Comparison of ENCODE assay signal across 26 mouse cellular contexts in the genomic region with DNA sequence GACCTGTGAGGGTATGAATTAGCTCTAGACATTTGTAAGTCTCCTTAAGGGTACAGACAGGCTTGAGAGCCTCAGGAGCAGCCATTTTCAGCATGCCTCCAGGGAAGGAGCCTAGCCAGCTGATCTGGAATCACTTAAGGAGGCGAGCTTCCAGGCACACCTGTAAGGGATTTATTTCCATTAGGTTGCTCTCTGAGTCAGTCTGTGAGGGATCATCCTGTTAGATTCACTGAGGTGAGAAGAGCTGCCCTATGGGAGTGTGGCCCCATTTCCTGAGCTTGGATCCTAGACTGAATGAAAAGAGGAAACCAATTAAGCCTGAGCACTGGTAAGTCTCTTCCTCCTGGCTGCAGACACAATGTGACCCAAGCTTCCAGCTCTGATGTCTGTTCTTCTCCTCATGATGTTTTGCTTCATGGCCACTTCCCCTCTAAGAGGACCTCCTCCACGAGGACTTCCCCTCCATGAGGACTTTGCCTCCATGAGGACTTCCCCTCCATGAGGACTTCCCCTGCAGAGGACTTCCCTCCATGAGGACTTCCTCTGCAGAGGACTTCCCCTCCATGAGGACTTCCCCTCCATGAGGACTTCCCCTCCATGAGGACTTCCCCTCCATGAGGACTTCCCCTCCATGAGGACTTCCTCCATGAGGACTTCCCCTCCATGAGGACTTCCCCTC. TPM values are rescaled to one million over a fixed set of nuclear protein-coding genes. Genes with fewer than 3 reads are reported as not detected.
A peak's percentile ranks its signal among the peaks of the same experiment; 100 is the strongest.
DNase-seq lines count a peak whose midpoint lies in the region; TF ChIP-seq lines count a peak whose summit lies in the region.
"Had no signal": no experiment of that assay in that cellular context is flagged by ENCODE, and none has a peak within 500 bp of the region (broad histone marks: within the 10 kb centered on the region; RNA-seq: fewer than 3 reads in every experiment).

No protein-coding gene starts in this region.

- no peak overlapping the region for H3K27ac ChIP-seq in heart, embryonic 10.5 days
- H3K27ac ChIP-seq in bone marrow, adult 2 months (ENCODE audit: control insufficient read depth, insufficient read depth, low read depth, low read length, poor library complexity) = peak overlapping the region; percentile 0; the same call in 1 of the 2 replicates
- 0 out of 2 replicates have a peak overlapping the region, but pooled peaks have one; percentile 12 for H3K27ac ChIP-seq in macrophage
- H3K27ac ChIP-seq in hindbrain, embryonic 10.5 days = no peak overlapping the region
- H3K27ac ChIP-seq: hindbrain, embryonic 15.5 days; intestine, embryonic 15.5 days; kidney, postnatal 0 days; liver, embryonic 15.5 days; midbrain, embryonic 13.5 days; stomach, postnatal 0 days had no signal

- TF ChIP-seq CTCF in bone marrow, adult 2 months (IDR thresholded peaks at IDR 0.05; ENCODE audit: control insufficient read depth, insufficient read depth, low read length) = no peak

- TF ChIP-seq POLR2A in bone marrow, adult 2 months (IDR thresholded peaks at IDR 0.05; ENCODE audit: borderline replicate concordance, control insufficient read depth, low read depth, low read length) = no peak

- no peaks in the 10 kb centered on the region for H3K36me3 ChIP-seq in heart, embryonic 10.5 days
- H3K36me3 ChIP-seq in macrophage (ENCODE audit: inconsistent target) = no peaks in the 10 kb centered on the region
- H3K36me3 ChIP-seq in splenic B cell, adult 2 months (ENCODE audit: control insufficient read depth, insufficient read depth, low read length, poor library complexity, severe bottlenecking) = no peaks in the 10 kb centered on the region
- no peaks in the 10 kb centered on the region for H3K36me3 ChIP-seq in hindbrain, embryonic 10.5 days
- H3K36me3 ChIP-seq: heart, embryonic 12.5 days; hindbrain, embryonic 15.5 days; intestine, embryonic 15.5 days; liver, embryonic 15.5 days; midbrain, embryonic 13.5 days had no signal

- H3K4me3 ChIP-seq in heart, embryonic 10.5 days = no peak overlapping the region
- no peak overlapping the region for H3K4me3 ChIP-seq in bone marrow, adult 2 months (replicated peaks; ENCODE audit: control insufficient read depth, low read depth, low read length)
- H3K4me3 ChIP-seq in macrophage (ENCODE audit: inconsistent target) = no peak overlapping the region
- H3K4me3 ChIP-seq in hindbrain, embryonic 10.5 days = no peak overlapping the region
- H3K4me3 ChIP-seq: heart, embryonic 12.5 days; hindbrain, embryonic 15.5 days; intestine, embryonic 15.5 days; liver, embryonic 15.5 days; midbrain, embryonic 13.5 days had no signal

- no peaks in the 10 kb centered on the region for H3K4me1 ChIP-seq in heart, embryonic 10.5 days
- no peaks in the 10 kb centered on the region; the same call in 1 of the 2 replicates for H3K4me1 ChIP-seq in bone marrow, adult 2 months (ENCODE audit: control insufficient read depth, insufficient read depth, low read length)
- H3K4me1 ChIP-seq in hindbrain, embryonic 10.5 days (replicated peaks) = no peaks in the 10 kb centered on the region
- H3K4me1 ChIP-seq: heart, embryonic 12.5 days; hindbrain, embryonic 15.5 days; intestine, embryonic 15.5 days; liver, embryonic 15.5 days; midbrain, embryonic 13.5 days had no signal

- no peaks in the 10 kb centered on the region for H3K9me3 ChIP-seq in heart, embryonic 10.5 days
- 0 out of 2 replicates have a peak, but pooled peaks cover 2% of the 10 kb centered on the region for H3K9me3 ChIP-seq in hindbrain, embryonic 10.5 days
- H3K9me3 ChIP-seq: hindbrain, embryonic 15.5 days; intestine, embryonic 15.5 days; liver, embryonic 15.5 days; midbrain, embryonic 13.5 days had no signal

- H3K27me3 ChIP-seq in heart, embryonic 10.5 days (ENCODE audit: insufficient read depth, poor library complexity, severe bottlenecking) = no peaks in the 10 kb centered on the region
- no peaks in the 10 kb centered on the region for H3K27me3 ChIP-seq in splenic B cell, adult 2 months (ENCODE audit: control insufficient read depth, insufficient read depth, low read length, poor library complexity, severe bottlenecking)
- no peaks in the 10 kb centered on the region for H3K27me3 ChIP-seq in hindbrain, embryonic 10.5 days (ENCODE audit: insufficient read depth, poor library complexity, severe bottlenecking)
- H3K27me3 ChIP-seq: heart, embryonic 12.5 days; hindbrain, embryonic 15.5 days; intestine, embryonic 15.5 days; liver, embryonic 15.5 days; midbrain, embryonic 13.5 days had no signal

- no peaks in the 10 kb centered on the region for H3K79me2 ChIP-seq in macrophage (ENCODE audit: inconsistent target)

- DNase-seq in heart, adult 11 months = peak; percentile 73
- DNase-seq in heart, embryonic 10.5 days (ENCODE audit: low spot score) = no peak
- DNase-seq in splenic B cell, adult 2 months (ENCODE audit: low read depth, low spot score) = peak; percentile 78
- DNase-seq in hindbrain, embryonic 10.5 days (ENCODE audit: low spot score) = no peak
- DNase-seq in adrenal gland, adult (ENCODE audit: inconsistent age in 2 of 2, low spot score in 1 of 2) = no peak
- DNase-seq: adrenal gland, adult 8-10 months; cerebellum, adult 11-12 months; cerebellum, postnatal 10 days; gastrocnemius, postnatal 14 days; heart, adult 18-20 months; kidney, adult 8-10 months; layer of hippocampus, postnatal 36 days; left cerebral cortex, postnatal 4 days; lung, embryonic 14.5 days; retina, postnatal 1 day; right cerebral cortex, postnatal 14 days; thymus, postnatal 4 days had no signal

- 51% methylated on average over 2 of the region's 2 CpGs for WGBS in heart, embryonic 10.5 days
- WGBS in bone marrow, adult 2 months = 43% methylated on average over 2 of the region's 2 CpGs
- 30% methylated on average over 1 of the region's 2 CpGs for WGBS in macrophage (ENCODE audit: missing documents)
- WGBS in hindbrain, embryonic 10.5 days = 64% methylated on average over 2 of the region's 2 CpGs

RNA-seq across cellular contexts. Expression of gene Esr1, which starts 10.5 kb away (rescaled TPM):
- polyA plus RNA-seq in heart, embryonic 10.5 days (2016; fragmentation: Nextera tagmentation; extraction: Ambion mirVana) = 0.64 and 0.68 TPM in 2 replicates
- 2.9 and 5.7 TPM in 2 replicates for polyA plus RNA-seq in bone marrow, adult 2 months (2011; ENCODE audit: insufficient read depth, insufficient read length, low replicate concordance, missing spikeins)
- 10 to 100 TPM in 23 of 26 experiments, 1 to 10 TPM in 3; 6.9 to 42.4 (median 24.0) TPM for total RNA-seq in macrophage (2018; cell fraction: chromatin; rRNA removed)
- total RNA-seq in macrophage (2018; cell fraction: cytosol; rRNA removed) = 1 to 10 TPM; 4.2 to 9.2 (median 6.1) TPM
- 10 to 100 TPM in 25 of 26 experiments, 1 to 10 TPM in 1; 8.4 to 29.7 (median 20.3) TPM for total RNA-seq in macrophage (2018; cell fraction: nucleus; rRNA removed)
- polyA plus RNA-seq in macrophage (2018) = 1.1 to 4.2 TPM (median 1.2 TPM) in 3 replicates
- 0.08 TPM in 1 of 2 replicates, not detected in the other for polyA plus RNA-seq in hindbrain, embryonic 10.5 days (2016; fragmentation: Nextera tagmentation; extraction: Ambion mirVana)

Comparison
In these comparisons a context has a peak if more than half of its experiments do, and no peak if none do; other contexts are left out.
1. DNase-seq: peak in heart, adult 11 months (single experiment) and splenic B cell, adult 2 months (single experiment); none in heart, embryonic 10.5 days (single experiment), hindbrain, embryonic 10.5 days (single experiment) and adrenal gland, adult (0 of 2).
2. H3K27ac ChIP-seq: peak in bone marrow, adult 2 months (single experiment) and macrophage (single experiment); none in heart, embryonic 10.5 days (single experiment) and hindbrain, embryonic 10.5 days (single experiment).